Mouse (Mus musculus) kidney, adult 18-20 months (tissue): ENCODE results near the gene Msmo1.
A peak's percentile ranks its signal among the peaks of the same experiment; 100 is the strongest.

Experiments used
- DNase-seq: peaks from one replicate; pipeline ENCODE4 v3.0.0; 2021

Gene Msmo1

DNA sequence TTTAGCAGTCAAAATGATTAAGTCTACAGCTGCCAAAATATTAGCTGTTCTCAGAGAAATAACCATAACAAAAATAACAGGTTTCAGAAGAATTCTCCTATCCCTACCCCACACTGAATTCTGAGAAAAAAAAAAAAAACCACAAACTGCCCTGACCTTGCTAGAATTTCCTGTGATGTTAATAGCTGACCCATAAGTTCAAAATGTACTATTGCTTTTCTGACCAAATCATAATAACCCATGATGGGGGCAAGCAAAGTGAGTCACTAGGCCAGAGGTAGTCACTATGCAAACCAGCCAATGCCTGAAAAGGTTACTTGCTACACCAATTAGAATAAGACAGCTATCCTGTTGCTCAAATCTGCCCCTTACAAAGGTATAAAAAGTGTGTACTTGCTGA lies 26.1 kb downstream of the Msmo1 start:
- DNase-seq, result no peak

DNA sequence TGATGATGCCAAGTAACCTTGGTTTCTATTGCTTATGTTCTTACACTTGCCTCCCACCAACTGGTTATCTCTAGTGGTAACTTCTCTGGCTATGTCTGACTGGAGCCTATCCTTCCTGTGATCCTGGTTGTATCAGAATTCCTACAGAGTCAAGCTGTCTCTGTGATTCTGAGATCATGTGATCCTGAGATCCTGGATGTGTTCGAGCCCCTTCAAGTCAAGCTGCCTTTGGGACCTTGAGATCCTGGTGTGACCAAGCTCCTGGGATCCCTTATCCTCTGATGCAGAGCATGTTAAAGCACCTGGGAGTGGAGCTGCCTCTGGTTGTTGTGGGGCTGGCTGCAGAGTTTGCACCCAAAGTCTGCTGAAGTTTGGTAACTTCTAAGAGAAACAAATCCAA lies 30.4 kb downstream of the Msmo1 start:
- no peak for DNase-seq

DNA sequence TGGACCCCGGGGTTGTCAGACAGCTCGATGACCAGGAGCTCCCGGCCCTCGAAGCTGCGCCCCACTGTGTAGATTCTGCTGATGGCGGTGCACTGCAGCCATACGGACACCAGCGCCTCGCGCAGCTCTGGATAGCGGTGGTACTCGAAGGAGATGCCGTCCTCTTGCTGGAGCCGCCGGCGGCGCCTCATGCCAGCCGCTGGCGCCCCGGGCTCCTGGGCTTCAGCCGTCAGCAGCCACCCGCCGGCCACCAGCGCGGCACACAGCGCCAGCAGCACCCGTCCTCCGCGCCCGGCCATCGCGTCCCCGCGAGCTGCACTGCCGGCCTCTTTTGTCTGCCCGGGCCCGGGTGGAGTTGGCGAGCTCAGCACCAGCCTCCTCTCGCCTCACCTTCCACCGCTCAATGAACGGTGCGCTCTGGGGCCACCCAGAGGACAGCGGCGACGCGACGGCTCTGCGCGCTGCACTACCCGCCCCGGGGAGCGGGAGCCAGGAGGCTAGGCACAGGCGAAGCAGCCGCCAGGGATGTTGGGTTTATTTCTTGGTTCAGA lies 40.9 kb downstream of the Msmo1 start, which contains the start of gene Cpe:
Cpe (minus strand) TSS at position 404 of the 551 bp plus-strand sequence.
- peak; percentile 77 for DNase-seq

DNA sequence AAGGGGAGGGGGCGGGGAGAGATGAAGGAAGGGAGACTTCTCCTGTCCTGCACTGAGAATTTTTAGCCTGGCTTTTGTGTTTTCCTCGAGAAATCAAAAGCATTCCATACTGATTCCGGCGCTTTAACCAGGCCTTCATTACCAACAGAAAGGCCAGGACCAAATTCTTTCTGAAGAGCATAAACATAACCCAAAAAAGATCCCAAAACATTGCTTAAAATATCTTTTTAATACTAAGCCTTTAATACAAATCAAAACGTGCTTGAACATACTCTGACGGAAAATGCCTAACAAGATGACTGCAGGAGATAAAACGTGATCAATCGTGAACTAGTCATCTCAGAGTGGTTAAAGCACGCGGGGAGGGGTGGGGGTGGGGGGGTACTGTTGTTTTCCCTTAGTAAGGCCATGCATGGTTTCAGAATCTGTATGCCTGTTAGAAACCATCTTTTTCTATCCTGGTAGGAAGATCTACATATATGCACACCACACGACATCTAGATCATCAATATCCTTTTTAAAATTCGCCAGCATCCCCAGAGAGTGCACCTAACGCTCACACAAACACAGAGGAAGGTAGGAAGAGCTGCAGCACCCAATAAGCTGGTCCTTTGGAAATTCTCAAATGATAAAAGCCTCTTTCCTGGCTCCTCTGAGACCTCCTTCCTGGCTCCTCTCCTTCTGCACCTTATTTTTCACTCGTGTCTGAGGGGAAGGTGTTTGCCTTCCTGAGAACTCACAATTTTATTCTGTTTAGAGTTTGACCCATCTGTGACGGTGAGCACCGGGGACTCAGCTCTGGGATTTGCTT lies 41.8 kb downstream of the Msmo1 start:
- no peak for DNase-seq

DNA sequence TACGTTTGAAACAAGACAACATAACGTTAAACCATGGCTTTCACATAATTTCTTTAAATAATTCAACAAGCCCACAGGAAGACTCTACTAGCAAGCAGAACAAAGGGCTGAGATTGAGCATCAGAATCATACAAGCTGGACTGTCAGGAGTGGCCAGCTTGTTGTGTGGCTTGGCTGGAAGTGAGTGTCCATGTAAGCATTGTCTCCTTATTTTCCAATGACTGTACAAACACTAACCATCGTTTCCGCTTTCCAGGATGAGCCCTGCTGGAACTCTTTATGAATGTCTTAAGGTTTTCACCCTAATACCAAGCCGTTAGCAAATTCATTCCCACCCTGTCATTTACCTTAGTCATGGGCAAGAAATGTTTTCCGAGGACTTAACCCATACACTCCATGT lies 42.7 kb downstream of the Msmo1 start:
- DNase-seq, result no peak

DNA sequence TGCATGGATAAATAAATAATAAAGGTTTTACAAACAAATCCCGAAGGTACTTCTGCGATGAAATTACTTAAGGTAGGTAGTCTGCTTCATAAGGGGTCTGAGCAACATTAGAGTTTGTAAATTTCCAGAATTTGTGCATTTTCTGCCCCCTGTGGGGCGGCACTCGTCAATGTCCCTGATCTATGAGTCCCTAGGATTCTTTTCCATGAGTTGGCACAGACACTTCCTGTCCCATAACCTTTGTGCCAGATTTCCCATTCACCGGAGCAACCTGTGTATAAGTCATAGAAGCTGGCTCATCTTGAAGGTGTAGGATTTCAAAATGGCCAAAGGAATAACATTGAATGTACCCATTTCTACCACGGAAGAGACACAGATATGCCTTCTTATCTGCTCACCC lies 43.3 kb downstream of the Msmo1 start:
- DNase-seq, result no peak

DNA sequence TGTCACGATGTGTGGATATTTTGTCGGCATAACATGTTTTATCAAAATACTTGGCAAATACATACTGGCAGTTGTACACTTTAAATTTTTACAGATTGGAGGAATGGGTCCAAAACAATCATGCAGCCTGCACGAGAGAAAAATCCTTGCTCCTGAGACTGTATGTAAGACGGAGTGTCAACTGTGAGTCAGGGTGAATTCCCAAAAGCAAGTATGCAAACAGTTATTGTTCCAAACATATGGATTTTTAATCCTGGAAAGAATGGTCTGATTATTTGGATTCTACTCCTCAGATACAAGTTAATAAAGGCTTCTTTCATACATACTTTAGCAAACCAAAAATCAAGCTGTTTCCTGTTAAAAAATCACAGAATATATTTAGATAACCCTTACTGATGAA lies 44.9 kb downstream of the Msmo1 start:
- DNase-seq, result no peak

DNA sequence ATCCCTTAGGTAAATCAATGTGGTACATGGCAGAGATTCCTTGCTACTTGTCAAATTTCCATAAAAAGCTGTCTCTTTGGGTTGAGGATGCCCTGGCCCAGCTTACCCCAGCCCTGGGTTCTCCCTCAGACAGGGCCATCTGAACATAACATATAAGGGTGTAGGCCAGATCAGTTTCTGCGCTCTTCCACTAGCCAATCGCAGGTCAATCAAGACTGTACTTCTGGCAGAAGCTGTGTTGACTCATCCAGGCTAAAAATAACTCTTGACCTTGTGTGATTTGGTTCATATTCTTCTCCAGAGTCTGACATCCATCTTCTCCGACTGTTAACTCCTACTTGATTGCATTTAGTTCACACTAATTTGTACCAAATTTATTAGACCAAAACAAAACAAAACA lies 45.4 kb downstream of the Msmo1 start:
- DNase-seq, result no peak

DNA sequence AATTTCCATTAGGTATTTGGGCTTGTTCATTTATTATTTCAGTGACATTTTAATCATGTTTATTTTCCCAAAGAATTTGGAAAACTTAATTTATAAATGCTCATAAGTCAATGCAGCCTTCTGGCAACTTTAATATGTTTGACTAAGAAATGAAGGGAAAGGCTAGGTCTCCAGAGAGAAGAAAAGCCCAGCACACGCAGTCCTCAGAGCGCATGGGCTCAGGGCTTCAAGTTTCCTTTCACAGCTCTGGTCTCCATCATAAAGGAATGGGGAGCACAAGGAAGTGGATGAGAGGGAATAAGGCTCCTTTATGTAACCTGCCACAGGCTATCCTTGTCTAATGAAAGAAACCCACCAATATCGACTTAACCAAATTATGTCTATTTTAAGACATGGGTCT lies 51.1 kb downstream of the Msmo1 start:
- no peak for DNase-seq

DNA sequence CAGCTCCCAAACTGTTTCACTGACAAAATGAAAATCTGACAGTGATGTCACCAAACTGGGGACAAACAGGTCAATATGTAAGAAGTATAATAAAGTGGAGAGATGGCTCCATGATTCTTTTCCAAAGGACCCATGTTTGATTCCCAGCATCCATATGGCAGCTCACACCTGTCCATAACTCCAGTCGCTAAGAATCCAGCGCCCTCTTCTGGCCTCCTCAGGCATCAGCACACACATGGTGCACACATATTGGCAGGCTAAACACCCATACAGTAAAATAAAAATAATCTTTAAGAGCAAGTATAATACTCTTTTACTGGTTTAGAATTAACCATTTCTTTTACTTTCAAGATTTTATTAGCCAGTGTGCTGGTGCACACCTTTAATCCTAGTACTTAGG lies 57.2 kb downstream of the Msmo1 start:
- DNase-seq, result no peak

DNA sequence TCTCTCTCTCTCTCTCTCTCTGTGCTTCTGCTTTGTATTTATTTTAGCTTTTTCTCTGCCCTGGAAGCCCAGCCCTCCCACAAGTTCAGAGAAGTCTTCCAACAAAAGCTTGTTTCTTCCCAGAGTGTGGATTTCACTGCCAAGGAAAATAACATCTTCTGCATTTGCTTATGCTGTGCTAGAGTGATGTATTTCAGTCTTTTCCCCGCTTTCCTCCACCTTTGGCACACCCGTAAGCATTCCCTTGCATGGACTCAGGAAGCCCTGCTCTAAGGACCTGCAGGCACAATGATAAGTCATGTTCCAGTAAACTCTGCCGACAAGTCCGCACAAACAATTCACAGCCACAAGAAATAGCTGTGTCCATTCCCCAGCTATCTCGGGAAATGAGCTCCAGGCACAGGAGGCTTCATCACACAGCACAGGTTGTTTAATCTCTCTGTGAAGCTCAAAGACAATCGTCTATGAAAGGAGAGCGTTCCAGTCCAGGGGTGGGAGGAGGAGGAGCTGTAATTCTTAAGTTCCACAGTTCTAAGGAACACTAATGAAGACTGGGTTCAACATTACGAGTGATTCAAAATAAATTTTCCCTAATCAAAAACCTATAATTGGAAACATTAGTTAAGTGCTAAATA lies 58.5 kb downstream of the Msmo1 start:
- no peak for DNase-seq

DNA sequence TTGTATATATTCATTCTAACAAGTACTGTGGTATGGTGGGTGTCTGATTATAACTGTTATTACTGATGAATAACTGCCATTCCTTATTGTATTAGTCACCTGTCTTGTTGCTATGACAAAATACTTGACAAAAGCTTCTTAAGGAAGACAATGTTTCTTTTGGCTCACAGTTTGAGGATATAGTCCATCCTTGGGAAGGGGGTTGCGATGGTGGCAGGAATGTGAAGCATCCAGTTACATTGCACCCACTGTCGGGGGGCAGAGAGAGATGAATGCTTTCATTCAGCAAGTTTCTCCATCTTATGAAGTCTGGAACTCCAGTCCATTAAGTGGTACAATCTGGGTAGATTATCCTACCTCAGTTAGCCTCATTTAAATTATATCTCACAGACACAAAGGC lies 60.7 kb downstream of the Msmo1 start:
- DNase-seq, result no peak

DNA sequence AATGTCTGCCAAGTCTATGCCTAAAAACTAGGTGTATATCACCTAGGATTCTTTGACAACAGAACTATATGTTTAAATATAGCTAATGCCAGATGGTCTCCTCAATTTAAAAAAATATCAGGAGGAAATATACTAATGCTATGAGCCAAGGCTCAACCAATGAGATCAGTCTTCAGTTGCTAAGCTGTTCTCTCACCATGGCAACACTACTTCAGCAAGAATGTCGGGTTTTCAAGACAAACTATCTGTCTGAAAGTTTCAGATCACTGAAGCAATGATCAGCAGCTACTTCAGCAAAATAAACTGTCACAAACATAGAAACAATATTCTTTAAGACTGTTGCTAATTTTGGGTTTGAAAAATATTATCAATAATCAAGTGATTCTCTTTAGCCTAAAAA lies 61.7 kb downstream of the Msmo1 start:
- no peak for DNase-seq
